Mouse (Mus musculus): Measurements from ENCODE around the gene Col5a1.

- TF ChIP-seq POLR2A (IDR thresholded peaks at IDR 0.05; ENCODE audit: insufficient read depth, low read depth, low read length) (no peak), CTCF (IDR thresholded peaks at IDR 0.05; ENCODE audit: insufficient read depth, low read depth, low read length) (no peak)
Observed at GRCm38 (mm10) chr2:28067175-28067574, 180.9 kb downstream of the Col5a1 start.

Measured in olfactory bulb, adult 2 months (tissue).